Mouse (Mus musculus) forebrain, embryonic 10.5 days (tissue): Measurements from ENCODE around the gene Ralb. TPM values are rescaled to one million over a fixed set of nuclear protein-coding genes. Genes with fewer than 3 reads are reported as not detected.

Experiments
- DNase-seq: peaks from one replicate; pipeline ENCODE4 v3.0.0-alpha.2; 2017; ENCODE audit warnings: low spot score; ENCODE audit errors: extremely low spot score
- H3K27ac ChIP-seq: fragments of 300-500 bp; sonication (generic); 2 replicates; pipeline ENCODE4 v1.5.1; 2016; ENCODE audit warnings: mild to moderate bottlenecking
- H3K27me3 ChIP-seq: fragments of 300-500 bp; sonication (generic); 2 replicates; pipeline ENCODE4 v1.6.1; 2016; ENCODE audit warnings: mild to moderate bottlenecking; ENCODE audit not compliant: poor library complexity, severe bottlenecking
- H3K36me3 ChIP-seq: fragments of 300-500 bp; sonication (generic); replicated peaks from 2 replicates; pipeline ENCODE4 v1.6.1; 2016; ENCODE audit warnings: mild to moderate bottlenecking, moderate library complexity
- H3K4me1 ChIP-seq: fragments of 300-500 bp; sonication (generic); 2 replicates; pipeline ENCODE4 v1.6.1; 2016
- H3K4me3 ChIP-seq: fragments of 300-500 bp; sonication (generic); 2 replicates; pipeline ENCODE4 v1.5.1; 2016; ENCODE audit warnings: mild to moderate bottlenecking, moderate library complexity
- H3K9me3 ChIP-seq: fragments of 300-500 bp; sonication (generic); 2 replicates; pipeline ENCODE4 v1.6.1; 2016; ENCODE audit warnings: mild to moderate bottlenecking, moderate library complexity
- WGBS: fragments of 180-500 bp; shearing (Covaris S2); methylation state at CpG from one replicate; pipeline ENCODE4 v1.1.7; 2016; 5-methylcytosine and 5-hydroxymethylcytosine counted together
- polyA plus RNA-seq: library from polyadenylated mRNA; unstranded; fragments of >200 nt; fragmentation: Nextera tagmentation; extraction: Ambion mirVana; gene quantifications from 2 replicates; pipeline ENCODE4 v1.2.1, GENCODE M21; 2016

The Ralb gene
- polyA plus RNA-seq, 1 experiment from 2014 or later: 80.8 TPM

GRCm38 (mm10) chr1:119521029-119521428 is 16.4 kb upstream of the Ralb start:
- 77% methylated on average over 2 of the region's 2 CpGs for WGBS
- H3K27me3 ChIP-seq: peaks cover 5% of the 10 kb centered on the region; the same call in 1 of the 2 replicates
- H3K27ac ChIP-seq: no peak overlapping the region
- H3K4me1 ChIP-seq: peaks cover 20% of the 10 kb centered on the region
- H3K4me3 ChIP-seq: no peak overlapping the region
- H3K9me3 ChIP-seq: no peaks in the 10 kb centered on the region
- DNase-seq: no peak
- H3K36me3 ChIP-seq: no peaks in the 10 kb centered on the region

- H3K27ac ChIP-seq: no peak overlapping the region
- peaks cover under 1% of the 10 kb centered on the region; the same call in 1 of the 2 replicates for H3K27me3 ChIP-seq
- H3K9me3 ChIP-seq: no peaks in the 10 kb centered on the region
- no peaks in the 10 kb centered on the region for H3K36me3 ChIP-seq
- no peak for DNase-seq
- WGBS: 84% methylated on average over 6 of the region's 6 CpGs
- H3K4me1 ChIP-seq: peaks cover 3% of the 10 kb centered on the region
- no peak overlapping the region for H3K4me3 ChIP-seq
Observed at GRCm38 (mm10) chr1:119519286-119519685, 14.7 kb upstream of the Ralb start.

GRCm38 (mm10) chr1:119518786-119519185 is 14.2 kb upstream of the Ralb start:
- no peaks in the 10 kb centered on the region for H3K27me3 ChIP-seq
- H3K27ac ChIP-seq: no peak overlapping the region
- no peaks in the 10 kb centered on the region for H3K9me3 ChIP-seq
- no peaks in the 10 kb centered on the region for H3K4me1 ChIP-seq
- H3K4me3 ChIP-seq: no peak overlapping the region
- no peak for DNase-seq
- H3K36me3 ChIP-seq: no peaks in the 10 kb centered on the region

- WGBS: 91% methylated on average over 7 of the region's 7 CpGs
- Histone ChIP-seq H3K27me3 (no peaks in the 10 kb centered on the region), H3K4me1 (no peaks in the 10 kb centered on the region), H3K9me3 (no peaks in the 10 kb centered on the region), H3K27ac (no peak overlapping the region), H3K4me3 (no peak overlapping the region), H3K36me3 (no peaks in the 10 kb centered on the region)
- no peak for DNase-seq
Observed at GRCm38 (mm10) chr1:119518060-119518459, 13.5 kb upstream of the Ralb start.

- Histone ChIP-seq H3K27me3 (peaks cover 18% of the 10 kb centered on the region), H3K27ac (0 out of 2 replicates have a peak overlapping the region, but pooled peaks have one; percentile 48), H3K36me3 (no peaks in the 10 kb centered on the region), H3K4me3 (no peak overlapping the region), H3K4me1 (peaks cover 19% of the 10 kb centered on the region), H3K9me3 (no peaks in the 10 kb centered on the region)
- DNase-seq: no peak
- 68% methylated on average over 8 of the region's 8 CpGs for WGBS
Observed at GRCm38 (mm10) chr1:119510857-119511256, 6.3 kb upstream of the Ralb start.

- no peak overlapping the region for H3K4me3 ChIP-seq
- peaks cover 23% of the 10 kb centered on the region for H3K27me3 ChIP-seq
- DNase-seq: no peak
- no peaks in the 10 kb centered on the region for H3K36me3 ChIP-seq
- peaks cover 22% of the 10 kb centered on the region for H3K4me1 ChIP-seq
- H3K27ac ChIP-seq: 0 out of 2 replicates have a peak overlapping the region, but pooled peaks have one; percentile 48
- 72% methylated on average over 9 of the region's 9 CpGs for WGBS
- H3K9me3 ChIP-seq: no peaks in the 10 kb centered on the region
Observed at GRCm38 (mm10) chr1:119510409-119510808, 5.8 kb upstream of the Ralb start.

- Histone ChIP-seq H3K27me3 (peaks cover 28% of the 10 kb centered on the region), H3K36me3 (no peaks in the 10 kb centered on the region), H3K9me3 (no peaks in the 10 kb centered on the region), H3K27ac (0 out of 2 replicates have a peak overlapping the region, but pooled peaks have one; percentile 36), H3K4me3 (no peak overlapping the region), H3K4me1 (peaks cover 29% of the 10 kb centered on the region)
- DNase-seq: no peak
- 87% methylated on average over 7 of the region's 7 CpGs for WGBS
Observed at GRCm38 (mm10) chr1:119509474-119509873, 4.9 kb upstream of the Ralb start.

GRCm38 (mm10) chr1:119508548-119508947 is 4.0 kb upstream of the Ralb start:
- Histone ChIP-seq H3K4me1 (peaks cover 38% of the 10 kb centered on the region), H3K36me3 (no peaks in the 10 kb centered on the region), H3K9me3 (no peaks in the 10 kb centered on the region), H3K27ac (peak overlapping the region; percentile 36), H3K4me3 (no peak overlapping the region), H3K27me3 (peaks cover 31% of the 10 kb centered on the region)
- DNase-seq: no peak
- 64% methylated on average over 4 of the region's 4 CpGs for WGBS

- Histone ChIP-seq H3K4me3 (no peak overlapping the region), H3K27me3 (peaks cover 36% of the 10 kb centered on the region), H3K9me3 (no peaks in the 10 kb centered on the region), H3K36me3 (no peaks in the 10 kb centered on the region; the same call in 1 of the 2 replicates), H3K27ac (no peak overlapping the region), H3K4me1 (peaks cover 48% of the 10 kb centered on the region)
- 91% methylated on average over 3 of the region's 3 CpGs for WGBS
- DNase-seq: no peak
Observed at GRCm38 (mm10) chr1:119505951-119506350, 1.4 kb upstream of the Ralb start.

GRCm38 (mm10) chr1:119503808-119504207 is 786 bp downstream of the Ralb start:
- H3K27me3 ChIP-seq: peaks cover 36% of the 10 kb centered on the region
- DNase-seq: no peak
- 34% methylated on average over 5 of the region's 5 CpGs for WGBS
- H3K36me3 ChIP-seq: peaks cover 3% of the 10 kb centered on the region
- peak overlapping the region; percentile 81 for H3K4me3 ChIP-seq
- peak overlapping the region; percentile 88 for H3K27ac ChIP-seq
- no peaks in the 10 kb centered on the region for H3K9me3 ChIP-seq
- H3K4me1 ChIP-seq: peaks cover 37% of the 10 kb centered on the region

GRCm38 (mm10) chr1:119503181-119503580 is 1.4 kb downstream of the Ralb start:
- H3K4me3 ChIP-seq: peak overlapping the region; percentile 81
- H3K9me3 ChIP-seq: no peaks in the 10 kb centered on the region
- no peak overlapping the region for H3K27ac ChIP-seq
- WGBS: 90% methylated on average over 3 of the region's 3 CpGs
- H3K4me1 ChIP-seq: peaks cover 31% of the 10 kb centered on the region
- H3K36me3 ChIP-seq: peaks cover 3% of the 10 kb centered on the region
- no peak for DNase-seq
- peaks cover 36% of the 10 kb centered on the region for H3K27me3 ChIP-seq

- H3K4me1 ChIP-seq: peaks cover 31% of the 10 kb centered on the region
- 90% methylated on average over 11 of the region's 11 CpGs for WGBS
- DNase-seq: no peak
- peaks cover 36% of the 10 kb centered on the region for H3K27me3 ChIP-seq
- peaks cover 3% of the 10 kb centered on the region for H3K36me3 ChIP-seq
- no peaks in the 10 kb centered on the region for H3K9me3 ChIP-seq
- H3K27ac ChIP-seq: no peak overlapping the region
- H3K4me3 ChIP-seq: peak overlapping the region; percentile 81; the same call in 1 of the 2 replicates
Observed at GRCm38 (mm10) chr1:119502729-119503128, 1.9 kb downstream of the Ralb start.

- Histone ChIP-seq H3K27ac (no peak overlapping the region), H3K4me1 (peaks cover 34% of the 10 kb centered on the region), H3K36me3 (peaks cover 3% of the 10 kb centered on the region), H3K9me3 (no peaks in the 10 kb centered on the region), H3K27me3 (peaks cover 29% of the 10 kb centered on the region), H3K4me3 (no peak overlapping the region)
- WGBS: 87% methylated on average over 8 of the region's 8 CpGs
- no peak for DNase-seq
Observed at GRCm38 (mm10) chr1:119501881-119502280, 2.7 kb downstream of the Ralb start.

GRCm38 (mm10) chr1:119499456-119499855 is 5.1 kb downstream of the Ralb start:
- Histone ChIP-seq H3K9me3 (no peaks in the 10 kb centered on the region), H3K4me1 (peaks cover 23% of the 10 kb centered on the region), H3K4me3 (no peak overlapping the region), H3K36me3 (peaks cover 3% of the 10 kb centered on the region), H3K27ac (no peak overlapping the region), H3K27me3 (peaks cover 9% of the 10 kb centered on the region)
- DNase-seq: no peak
- WGBS: 95% methylated on average over 10 of the region's 10 CpGs
